Mouse (Mus musculus) liver, adult 2 months (tissue): ENCODE data around the gene Ddx31. TPM values are rescaled to one million over a fixed set of nuclear protein-coding genes. Genes with fewer than 3 reads are reported as not detected.

Source experiments
- DNase-seq: peaks from one replicate; pipeline ENCODE4 v3.0.0-alpha.2; 2011; ENCODE audit warnings: low read depth, low spot score; ENCODE audit errors: extremely low read depth
- H3K27ac ChIP-seq: fragments of 200-500 bp; replicated peaks from 2 replicates; pipeline ENCODE4 v1.5.1; 2012; ENCODE audit warnings: low read depth, mild to moderate bottlenecking, control low read depth, inconsistent platforms, low read length; ENCODE audit not compliant: insufficient read depth
- H3K27me3 ChIP-seq: fragments of 200-500 bp; 2 replicates; pipeline ENCODE4 v1.6.1; 2012; ENCODE audit warnings: mild to moderate bottlenecking, moderate library complexity, low read length, inconsistent platforms; ENCODE audit not compliant: control insufficient read depth, insufficient read depth
- H3K36me3 ChIP-seq: fragments of 200-500 bp; 2 replicates; pipeline ENCODE4 v1.6.1; 2012; ENCODE audit warnings: low read length, inconsistent platforms; ENCODE audit not compliant: control insufficient read depth, insufficient read depth
- H3K4me1 ChIP-seq: fragments of 200-500 bp; 2 replicates; pipeline ENCODE4 v1.6.1; 2011; ENCODE audit warnings: low read length; ENCODE audit not compliant: control insufficient read depth, insufficient read depth
- H3K4me3 ChIP-seq: fragments of 200-500 bp; 2 replicates; pipeline ENCODE4 v1.5.1; 2011; ENCODE audit warnings: low read depth, mild to moderate bottlenecking, control low read depth, low read length, moderate library complexity; ENCODE audit not compliant: insufficient read depth
- H3K79me2 ChIP-seq: fragments of 200-500 bp; 2 replicates; pipeline ENCODE4 v1.6.1; 2012; ENCODE audit warnings: inconsistent platforms, mild to moderate bottlenecking, low read length, moderate library complexity; ENCODE audit not compliant: control insufficient read depth, insufficient read depth
- H3K9ac ChIP-seq: fragments of 200-500 bp; 2 replicates; pipeline ENCODE4 v1.6.1; 2012; ENCODE audit warnings: low read depth, mild to moderate bottlenecking, control low read depth, inconsistent platforms, low read length
- CTCF ChIP-seq: fragments of 200-500 bp; IDR thresholded peaks from 2 replicates; pipeline ENCODE4 v1.5.1; 2011; ENCODE audit warnings: low read depth, low read length, control low read depth
- POLR2A ChIP-seq: fragments of 200-500 bp; IDR thresholded peaks from 2 replicates; pipeline ENCODE4 v1.6.1; 2011; ENCODE audit warnings: low read length, control low read depth; ENCODE audit not compliant: insufficient read depth; ENCODE audit errors: extremely low read depth
- whole genome bisulfite sequencing: fragments of 180-500 bp; shearing (Covaris S2); methylation state at CpG from one replicate; pipeline ENCODE4 v1.1.7; 2018; 5-methylcytosine and 5-hydroxymethylcytosine counted together
- polyA plus RNA-seq: library from polyadenylated mRNA; depleted of rRNA; stranded (reverse); fragments of >200 nt; gene quantifications from 2 replicates; pipeline ENCODE4 v1.2.3, GENCODE M21; 2012
- total RNA-seq: library from RNA; depleted of rRNA; stranded (reverse); fragments of >200 nt; gene quantifications from 2 replicates; pipeline ENCODE4 v1.2.3, GENCODE M21; 2014

Ddx31 gene
- total and polyA plus RNA-seq, 2 experiments: 2.5 to 4.2 TPM

GRCm38 (mm10) chr2:28911331-28912038 lies 71.3 kb downstream of the Ddx31 start:
- no peak for TF ChIP-seq POLR2A
- TF ChIP-seq CTCF: no peak

GRCm38 (mm10) chr2:28912039-28912700 lies 72.0 kb downstream of the Ddx31 start:
- H3K79me2 ChIP-seq: no peaks in the 10 kb centered on the region
- peaks cover 40% of the 10 kb centered on the region for H3K27me3 ChIP-seq
- whole genome bisulfite sequencing: 8% methylated on average over 33 of the region's 33 CpGs

More at GRCm38 (mm10) chr2:28911331-28912038, 71.3 kb downstream of the Ddx31 start:
- WGBS: 7% methylated on average over 44 of the region's 44 CpGs
- Histone ChIP-seq H3K36me3 (no peaks in the 10 kb centered on the region), H3K27me3 (peaks cover 36% of the 10 kb centered on the region), H3K9ac (no peak overlapping the region), H3K4me3 (no peak overlapping the region), H3K27ac (no peak overlapping the region), H3K4me1 (peaks cover 6% of the 10 kb centered on the region; the same call in 1 of the 2 replicates), H3K79me2 (no peaks in the 10 kb centered on the region)
- no peak for DNase-seq

GRCm38 (mm10) chr2:28912961-28913360 lies 72.8 kb downstream of the Ddx31 start:
- no peaks in the 10 kb centered on the region for H3K79me2 ChIP-seq
- H3K4me1 ChIP-seq: peaks cover 6% of the 10 kb centered on the region; the same call in 1 of the 2 replicates
- TF ChIP-seq CTCF (no peak), POLR2A (no peak)
- H3K36me3 ChIP-seq: no peaks in the 10 kb centered on the region
- H3K27me3 ChIP-seq: peaks cover 48% of the 10 kb centered on the region
- 16% methylated on average over 4 of the region's 4 CpGs for WGBS
- no peak overlapping the region for H3K9ac ChIP-seq
- H3K4me3 ChIP-seq: no peak overlapping the region
- no peak overlapping the region for H3K27ac ChIP-seq
- DNase-seq: no peak

More at GRCm38 (mm10) chr2:28912039-28912700, 72.0 kb downstream of the Ddx31 start:
- TF ChIP-seq POLR2A (no peak), CTCF (no peak)
- Histone ChIP-seq H3K36me3 (no peaks in the 10 kb centered on the region), H3K4me3 (no peak overlapping the region), H3K4me1 (peaks cover 6% of the 10 kb centered on the region; the same call in 1 of the 2 replicates), H3K27ac (no peak overlapping the region), H3K9ac (no peak overlapping the region)
- no peak for DNase-seq

GRCm38 (mm10) chr2:28914121-28914520 lies 73.9 kb downstream of the Ddx31 start:
- no peak overlapping the region for H3K27ac ChIP-seq
- no peak overlapping the region for H3K4me3 ChIP-seq
- no peak for DNase-seq
- no peaks in the 10 kb centered on the region for H3K36me3 ChIP-seq
- TF ChIP-seq POLR2A: no peak
- TF ChIP-seq CTCF: no peak
- no peak overlapping the region for H3K9ac ChIP-seq
- H3K27me3 ChIP-seq: peaks cover 51% of the 10 kb centered on the region
- WGBS: 10% methylated on average over 2 of the region's 2 CpGs
- no peaks in the 10 kb centered on the region for H3K79me2 ChIP-seq
- H3K4me1 ChIP-seq: no peaks in the 10 kb centered on the region

- DNase-seq: no peak
- no peaks in the 10 kb centered on the region for H3K79me2 ChIP-seq
- no peak for TF ChIP-seq POLR2A
- TF ChIP-seq CTCF: no peak
- WGBS: 11% methylated on average over 22 of the region's 22 CpGs
- H3K4me3 ChIP-seq: no peak overlapping the region
- H3K27me3 ChIP-seq: peaks cover 55% of the 10 kb centered on the region
- no peaks in the 10 kb centered on the region for H3K4me1 ChIP-seq
- no peak overlapping the region for H3K27ac ChIP-seq
- no peaks in the 10 kb centered on the region for H3K36me3 ChIP-seq
- H3K9ac ChIP-seq: no peak overlapping the region
These were observed 75.0 kb downstream of the Ddx31 start for GRCm38 (mm10) chr2:28915104-28915738.
